Mouse (Mus musculus) liver, embryonic 14.5 days (tissue): Measurements from ENCODE around the gene Pigz. TPM values are rescaled to one million over a fixed set of nuclear protein-coding genes. Genes with fewer than 3 reads are reported as not detected.

ENCODE experiments used
- ATAC-seq: fragments of 200-750 bp; cut with Nextera tagmentation; 2 replicates; pipeline ENCODE4 v1.8.0; 2017; ENCODE audit warnings: moderate number of reproducible peaks, mild to moderate bottlenecking, moderate library complexity; ENCODE audit not compliant: insufficient read depth
- DNase-seq, 3 experiments: peaks; one replicate each; pipeline ENCODE4 v3.0.0-alpha.2; 2012 to 2013; ENCODE audit warnings: low read depth in 3 of 3, low spot score in 3 of 3
- H3K27ac ChIP-seq: fragments of 300-500 bp; sonication (generic); 2 replicates; pipeline ENCODE4 v1.5.1; 2014; ENCODE audit warnings: moderate library complexity, mild to moderate bottlenecking, control low read depth, inconsistent platforms
- H3K27me3 ChIP-seq: fragments of 300-500 bp; sonication (generic); 2 replicates; pipeline ENCODE4 v1.6.1; 2014; ENCODE audit warnings: mild to moderate bottlenecking, low read length, moderate library complexity; ENCODE audit not compliant: control insufficient read depth, insufficient read depth
- H3K36me3 ChIP-seq: fragments of 300-500 bp; sonication (generic); replicated peaks from 2 replicates; pipeline ENCODE4 v1.6.1; 2014; ENCODE audit warnings: low read depth; ENCODE audit not compliant: control insufficient read depth, insufficient read depth
- H3K4me1 ChIP-seq, 2 experiments: fragments of 200-500 bp in 1 of 2; fragments of 300-500 bp in 1 of 2; sonication (generic) in 1 of 2; replicated peaks; 2 replicates each; pipeline ENCODE4 v1.6.1; 2012 to 2014; ENCODE audit warnings: antibody characterized with exemption in 1 of 2, inconsistent platforms in 1 of 2, low read length in 1 of 2; ENCODE audit not compliant: control insufficient read depth in 2 of 2, insufficient read depth in 2 of 2
- H3K4me2 ChIP-seq: fragments of 300-500 bp; sonication (generic); 2 replicates; pipeline ENCODE4 v1.6.1; 2014; ENCODE audit warnings: low read depth, mild to moderate bottlenecking, control low read depth, moderate library complexity
- H3K4me3 ChIP-seq, 2 experiments: fragments of 200-500 bp in 1 of 2; fragments of 300-500 bp in 1 of 2; sonication (generic) in 1 of 2; 2 replicates each; pipeline ENCODE4 v1.5.1; 2012 to 2014; ENCODE audit warnings: low read depth in 2 of 2, low read length in 2 of 2, mild to moderate bottlenecking in 2 of 2, control low read depth in 1 of 2, inconsistent platforms in 1 of 2, moderate library complexity in 1 of 2; ENCODE audit not compliant: insufficient read depth in 1 of 2
- H3K9ac ChIP-seq: fragments of 300-500 bp; sonication (generic); replicated peaks from 2 replicates; pipeline ENCODE4 v1.6.1; 2014; ENCODE audit warnings: mild to moderate bottlenecking, control low read depth, moderate library complexity
- H3K9me3 ChIP-seq: fragments of 300-500 bp; sonication (generic); 2 replicates; pipeline ENCODE4 v1.6.1; 2016; ENCODE audit warnings: low read length, mixed read lengths; ENCODE audit not compliant: control insufficient read depth
- CTCF ChIP-seq: IDR thresholded peaks from 2 replicates; pipeline ENCODE4 v1.5.1; 2016; ENCODE audit warnings: antibody characterized with exemption, low read depth, control low read depth
- EP300 ChIP-seq: IDR thresholded peaks from 2 replicates; pipeline ENCODE4 v1.6.1; 2016; ENCODE audit warnings: antibody characterized with exemption, low read depth
- WGBS: fragments of 180-500 bp; shearing (Covaris S2); extraction: QIAGEN DNeasy Blood & Tissue Kit; methylation state at CpG from one replicate; pipeline ENCODE4 v1.1.7; 2014; ENCODE audit not compliant: insufficient replicate concordance; 5-methylcytosine and 5-hydroxymethylcytosine counted together
- polyA plus RNA-seq, 2 experiments: library from polyadenylated mRNA; depleted of rRNA in 1 of 2; stranded (reverse) in 1 of 2; unstranded in 1 of 2; fragments of >200 nt; fragmentation: Nextera tagmentation in 1 of 2; extraction: Ambion mirVana in 1 of 2; gene quantifications; 2 replicates each; pipeline versions ENCODE4 v1.2.1 to v1.2.3; 2012 to 2014

Pigz gene
- polyA plus RNA-seq, 2 experiments = 0.28 to 0.31 TPM

DNA sequence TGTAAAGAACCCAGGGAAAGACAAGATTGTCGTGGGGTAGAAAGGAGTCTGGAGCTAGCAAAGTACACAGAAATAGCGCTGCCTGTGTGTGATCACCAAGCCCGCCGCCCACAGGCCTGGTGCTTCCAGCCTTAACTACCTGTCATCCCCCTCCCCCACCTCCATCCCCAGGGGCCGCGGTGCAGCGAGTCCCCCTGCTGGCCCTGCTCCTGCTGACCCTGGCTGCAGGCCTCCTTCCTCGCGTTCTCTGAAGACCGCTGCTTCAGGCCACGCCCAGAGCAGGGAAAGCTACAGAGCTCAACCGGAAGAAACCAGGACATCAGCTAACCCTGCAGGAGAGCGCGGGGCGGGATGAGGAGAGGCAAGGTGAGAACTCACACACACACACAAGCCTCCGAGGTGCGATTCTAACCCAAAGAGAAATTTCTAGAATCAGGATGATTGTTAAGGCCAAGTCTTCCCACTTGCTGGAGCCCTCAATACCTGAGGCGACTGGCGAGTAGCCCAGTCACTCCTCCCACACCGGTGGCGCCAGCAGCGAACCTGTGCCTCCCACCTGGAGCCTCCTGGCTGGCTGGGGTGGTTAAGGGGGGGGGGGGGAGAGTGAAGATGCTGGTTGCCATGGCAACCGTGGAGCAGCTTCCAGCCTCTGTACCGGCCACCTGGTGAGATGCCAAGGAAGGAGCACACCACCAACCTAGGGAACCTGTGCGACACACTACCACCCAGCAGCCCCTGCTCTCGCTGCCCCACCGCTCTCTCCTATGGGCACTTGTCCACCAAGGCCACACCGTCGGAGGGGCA lies 36.5 kb upstream of the Pigz start:
- Histone ChIP-seq H3K27ac (no peak overlapping the region), H3K36me3 (no peaks in the 10 kb centered on the region), H3K4me1 (no peaks in the 10 kb centered on the region), H3K9me3 (no peaks in the 10 kb centered on the region), H3K9ac (no peak overlapping the region), H3K4me3 (no peak overlapping the region), H3K4me2 (peak overlapping the region; percentile 25), H3K27me3 (no peaks in the 10 kb centered on the region)
- DNase-seq (no peak), ATAC-seq (no peak)
- TF ChIP-seq EP300 = no peak
- TF ChIP-seq CTCF = peak; percentile 26; the same call in 1 of the 2 replicates
- 16% methylated on average over 29 of the region's 29 CpGs for WGBS

DNA sequence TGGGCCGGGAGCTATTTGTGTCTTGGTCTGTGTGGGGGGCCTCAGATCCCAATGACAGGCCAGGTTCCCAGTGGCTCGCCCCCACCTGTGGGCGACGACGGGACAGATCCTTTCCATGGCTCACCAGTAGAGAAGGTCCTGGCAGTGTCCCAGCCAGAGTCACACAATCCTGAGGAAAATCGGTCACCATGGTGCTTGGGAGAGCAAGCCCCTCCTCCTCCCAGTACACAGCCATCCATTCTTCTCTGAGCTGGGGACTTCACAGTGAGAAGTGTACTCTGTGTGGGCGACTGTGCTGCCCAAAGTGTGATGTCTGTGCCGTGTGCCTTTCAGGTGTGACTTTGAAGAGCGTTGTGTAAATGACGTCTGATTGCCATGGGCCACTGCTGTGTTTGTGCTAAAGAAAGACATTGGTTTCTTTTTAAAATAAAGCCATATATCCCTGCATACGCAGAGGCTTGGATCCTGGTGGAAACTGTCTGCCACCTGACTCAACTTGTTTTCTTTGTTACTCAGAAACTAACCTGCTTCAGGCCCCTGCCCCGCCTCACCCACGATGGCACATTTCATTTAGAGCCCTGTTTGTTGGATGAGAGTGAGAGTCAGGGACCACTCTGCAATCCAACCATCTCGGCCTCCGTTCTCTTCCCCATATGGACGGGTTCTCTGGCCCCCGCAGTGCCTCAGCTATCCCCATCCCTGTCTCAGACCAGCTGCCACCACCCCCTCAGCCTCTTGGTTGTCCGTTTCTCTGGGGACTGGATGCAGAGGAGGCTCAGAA lies 34.9 kb upstream of the Pigz start:
- no peak overlapping the region for H3K9ac ChIP-seq
- H3K9me3 ChIP-seq = no peaks in the 10 kb centered on the region
- ATAC-seq (no peak), DNase-seq (no peak)
- H3K4me2 ChIP-seq = no peak overlapping the region
- H3K27ac ChIP-seq = no peak overlapping the region
- no peak overlapping the region for H3K4me3 ChIP-seq
- no peaks in the 10 kb centered on the region for H3K36me3 ChIP-seq
- WGBS = 73% methylated on average over 18 of the region's 18 CpGs
- no peaks in the 10 kb centered on the region for H3K4me1 ChIP-seq
- H3K27me3 ChIP-seq = no peaks in the 10 kb centered on the region
- TF ChIP-seq CTCF = no peak
- TF ChIP-seq EP300 = no peak

DNA sequence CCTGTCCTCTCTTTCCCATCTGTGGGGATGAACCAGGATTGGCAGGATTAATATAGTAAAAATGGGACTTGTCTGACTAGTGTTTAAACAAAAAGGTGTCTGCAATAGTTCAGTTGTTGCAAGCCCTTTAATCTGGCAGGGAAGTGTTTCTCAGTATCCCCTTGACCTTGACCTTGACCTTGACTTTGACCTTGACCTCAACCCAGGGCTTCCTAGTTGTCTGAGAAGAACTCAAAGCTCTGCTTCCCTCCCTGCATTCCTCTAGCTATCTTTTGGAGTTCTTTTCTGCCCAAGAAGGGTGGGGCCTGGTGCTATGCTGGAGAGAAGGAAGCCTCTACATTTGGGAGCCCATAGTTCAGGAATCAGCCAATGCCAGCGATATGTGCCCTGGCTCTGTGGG lies 31.8 kb upstream of the Pigz start:
- Histone ChIP-seq H3K9ac (no peak overlapping the region), H3K4me1 (peaks cover 0 to 2% of the 10 kb centered on the region in 2 experiments; a peak in 2 of 4 replicates), H3K9me3 (no peaks in the 10 kb centered on the region), H3K4me2 (no peak overlapping the region), H3K27me3 (no peaks in the 10 kb centered on the region; the same call in 1 of the 2 replicates), H3K4me3 (no peak overlapping the region), H3K36me3 (no peaks in the 10 kb centered on the region), H3K27ac (no peak overlapping the region)
- DNase-seq (no peak), ATAC-seq (no peak)
- 59% methylated on average over 1 of the region's 1 CpGs for WGBS
- no peak for TF ChIP-seq CTCF
- no peak for TF ChIP-seq EP300

DNA sequence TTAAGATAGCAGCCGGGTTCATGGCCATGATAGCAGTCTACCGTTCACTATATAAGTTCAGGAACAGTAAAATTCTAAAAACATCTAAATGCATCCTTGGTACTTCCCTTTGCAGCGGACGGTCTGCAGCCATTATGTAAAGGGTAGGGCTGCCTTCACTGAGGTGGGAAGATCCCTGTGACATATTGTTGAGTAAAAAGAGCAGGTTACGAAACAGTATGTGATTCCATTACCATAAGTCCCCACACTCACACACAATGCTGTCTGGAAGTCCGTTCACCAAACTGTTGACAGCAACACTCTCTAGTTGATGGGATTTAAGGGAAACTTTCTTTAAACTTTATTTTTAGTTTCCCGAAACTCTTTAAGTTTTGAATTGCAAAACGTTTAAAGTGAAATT lies 30.4 kb upstream of the Pigz start:
- 68% methylated on average over 8 of the region's 8 CpGs for WGBS
- DNase-seq (no peak), ATAC-seq (no peak)
- Histone ChIP-seq H3K9me3 (no peaks in the 10 kb centered on the region), H3K9ac (no peak overlapping the region), H3K4me1 (peaks cover 0 to 2% of the 10 kb centered on the region in 2 experiments; a peak in 2 of 4 replicates), H3K4me3 (no peak overlapping the region), H3K27ac (no peak overlapping the region), H3K27me3 (no peaks in the 10 kb centered on the region; the same call in 1 of the 2 replicates), H3K36me3 (no peaks in the 10 kb centered on the region), H3K4me2 (no peak overlapping the region)
- TF ChIP-seq EP300 = no peak
- TF ChIP-seq CTCF = no peak

DNA sequence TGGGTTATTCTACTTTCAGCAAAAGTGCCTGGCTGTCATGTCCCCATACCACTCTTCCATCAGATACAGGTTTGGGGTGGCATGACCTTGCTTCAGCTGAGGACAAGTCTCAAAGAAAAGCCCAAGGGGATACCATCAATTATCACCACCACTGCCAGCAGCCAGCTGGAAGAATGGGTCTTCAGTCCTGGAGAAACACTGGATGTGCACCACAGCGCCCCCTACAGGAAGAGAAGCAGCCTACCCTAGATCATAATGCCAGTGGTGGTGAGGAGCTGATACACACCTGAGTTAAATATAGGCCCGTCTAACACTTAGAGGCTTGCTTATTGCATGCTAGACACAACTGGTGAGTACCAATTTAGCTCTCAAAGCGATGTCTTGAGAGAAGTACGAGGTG lies 28.3 kb upstream of the Pigz start:
- Histone ChIP-seq H3K9ac (no peak overlapping the region), H3K4me1 (peaks cover 0 to 3% of the 10 kb centered on the region in 2 experiments; a peak in 2 of 4 replicates), H3K36me3 (no peaks in the 10 kb centered on the region), H3K27me3 (no peaks in the 10 kb centered on the region; the same call in 1 of the 2 replicates), H3K9me3 (no peaks in the 10 kb centered on the region), H3K4me2 (no peak overlapping the region), H3K27ac (no peak overlapping the region), H3K4me3 (no peak overlapping the region)
- 57% methylated on average over 4 of the region's 4 CpGs for WGBS
- TF ChIP-seq CTCF = peak; percentile 76
- TF ChIP-seq EP300 = no peak
- peak in 1 of 3 experiments; percentile 16 for DNase-seq
- ATAC-seq = no peak
